Mouse (Mus musculus) myocyte (in vitro differentiated cells): ENCODE measurements around the gene Cactin. TPM values are rescaled to one million over a fixed set of nuclear protein-coding genes. Genes with fewer than 3 reads are reported as not detected.

Source experiments
- H3K27me3 ChIP-seq: one replicate; pipeline ENCODE4 v1.6.1; 2011; ENCODE audit not compliant: control insufficient read depth, insufficient read depth, insufficient read length
- H3K36me3 ChIP-seq: one replicate; pipeline ENCODE4 v1.6.1; 2011; ENCODE audit not compliant: control insufficient read depth, insufficient read depth
- H3K4me2 ChIP-seq: one replicate; pipeline ENCODE4 v1.6.1; 2011; ENCODE audit warnings: low read depth, control low read depth
- H3K4me3 ChIP-seq: one replicate; pipeline ENCODE4 v1.5.1; 2011; ENCODE audit warnings: mild to moderate bottlenecking, control low read depth, moderate library complexity
- H3K79me2 ChIP-seq: one replicate; pipeline ENCODE4 v1.6.1; 2011; ENCODE audit not compliant: control insufficient read depth, insufficient read depth
- H3ac ChIP-seq: one replicate; pipeline ENCODE4 v1.6.1; 2011; ENCODE audit not compliant: control insufficient read depth, insufficient read length
- CEBPB ChIP-seq: IDR thresholded peaks from 2 replicates; pipeline ENCODE4 v1.6.1; 2011; ENCODE audit warnings: mild to moderate bottlenecking, moderate library complexity; ENCODE audit not compliant: poor library complexity, insufficient read depth, severe bottlenecking
- E2F4 ChIP-seq: IDR thresholded peaks from one replicate; pipeline ENCODE4 v1.6.1; 2011; ENCODE audit warnings: mild to moderate bottlenecking, control low read depth, moderate library complexity; ENCODE audit not compliant: insufficient read depth
- MAX ChIP-seq: IDR thresholded peaks from one replicate; pipeline ENCODE4 v1.6.1; 2011; ENCODE audit warnings: low read depth, mild to moderate bottlenecking, control low read depth
- MYOD1 ChIP-seq, 3 experiments: IDR thresholded peaks; one replicate each; pipeline ENCODE4 v1.6.1; 2011; ENCODE audit warnings: control low read depth in 2 of 3, low read depth in 2 of 3, mild to moderate bottlenecking in 2 of 3, moderate library complexity in 1 of 3; ENCODE audit not compliant: insufficient read length in 2 of 3, control insufficient read depth in 1 of 3
- MYOG ChIP-seq, 3 experiments: IDR thresholded peaks; one replicate each; pipeline ENCODE4 v1.6.1; 2011; ENCODE audit warnings: control low read depth in 2 of 3, low read depth in 2 of 3, mild to moderate bottlenecking in 2 of 3; ENCODE audit not compliant: insufficient read length in 2 of 3, control insufficient read depth in 1 of 3, insufficient read depth in 1 of 3
- POLR2A ChIP-seq: IDR thresholded peaks from one replicate; pipeline ENCODE4 v1.6.1; 2011; ENCODE audit warnings: low read depth, mild to moderate bottlenecking, control low read depth, moderate library complexity; ENCODE audit not compliant: insufficient read length
- POLR2AphosphoS2 ChIP-seq: IDR thresholded peaks from one replicate; pipeline ENCODE4 v1.6.1; 2011; ENCODE audit warnings: low read depth, control low read depth; ENCODE audit not compliant: insufficient read length
- REST ChIP-seq: IDR thresholded peaks from one replicate; pipeline ENCODE4 v1.6.1; 2011; ENCODE audit warnings: mild to moderate bottlenecking, control low read depth, moderate library complexity; ENCODE audit not compliant: insufficient read depth, insufficient read length
- SRF ChIP-seq: IDR thresholded peaks from one replicate; pipeline ENCODE4 v1.6.1; 2011; ENCODE audit warnings: low read depth; ENCODE audit not compliant: control insufficient read depth, insufficient read length
- TCF12 ChIP-seq: IDR thresholded peaks from one replicate; pipeline ENCODE4 v1.6.1; 2011; ENCODE audit warnings: mild to moderate bottlenecking, control low read depth; ENCODE audit not compliant: poor library complexity, insufficient read depth, severe bottlenecking
- TCF3 ChIP-seq: IDR thresholded peaks from one replicate; pipeline ENCODE4 v1.6.1; 2011; ENCODE audit warnings: low read depth, control low read depth; ENCODE audit not compliant: insufficient read length
- USF1 ChIP-seq: IDR thresholded peaks from one replicate; pipeline ENCODE4 v1.6.1; 2011; ENCODE audit warnings: low read depth, mild to moderate bottlenecking, control low read depth, moderate library complexity
- polyA plus RNA-seq: library from polyadenylated mRNA; unstranded; fragments of >200 nt; fragmentation: generic; extraction: Trizol; gene quantifications from one replicate; pipeline ENCODE4 v1.2.1, GENCODE M21; 2012; ENCODE audit warnings: missing spikeins

Gene Cactin
- polyA plus RNA-seq, 1 experiment = 31.3 TPM

GRCm38 (mm10) chr10:81325781-81326180 is 4.9 kb downstream of the Cactin start:
- Histone ChIP-seq H3K36me3 (peaks cover 10% of the 10 kb centered on the region), H3K27me3 (no peaks in the 10 kb centered on the region), H3K4me2 (no peak overlapping the region), H3K4me3 (no peak overlapping the region), H3ac (no peak overlapping the region), H3K79me2 (peaks cover 19% of the 10 kb centered on the region)
- TF ChIP-seq MYOD1 (IDR thresholded peaks at IDR 0.05; ENCODE audit: control insufficient read depth in 1 of 3, insufficient read length in 2 of 3, low read depth in 2 of 3) (no peak), TCF12 (no peak), REST (no peak), SRF (no peak), MYOG (IDR thresholded peaks at IDR 0.05; ENCODE audit: control insufficient read depth in 1 of 3, insufficient read depth in 1 of 3, insufficient read length in 2 of 3, low read depth in 2 of 3) (no peak), CEBPB (no peak), POLR2AphosphoS2 (no peak), USF1 (no peak), TCF3 (no peak), POLR2A (no peak), MAX (no peak), E2F4 (no peak)

- Histone ChIP-seq H3K4me3 (no peak overlapping the region), H3K4me2 (no peak overlapping the region), H3K27me3 (no peaks in the 10 kb centered on the region), H3K79me2 (peaks cover 13% of the 10 kb centered on the region), H3ac (no peak overlapping the region), H3K36me3 (peaks cover 10% of the 10 kb centered on the region)
- TF ChIP-seq USF1 (no peak), SRF (no peak), E2F4 (no peak), MYOG (IDR thresholded peaks at IDR 0.05; ENCODE audit: control insufficient read depth in 1 of 3, insufficient read depth in 1 of 3, insufficient read length in 2 of 3, low read depth in 2 of 3) (no peak), POLR2A (no peak), CEBPB (no peak), TCF3 (no peak), TCF12 (no peak), POLR2AphosphoS2 (no peak), MAX (no peak), MYOD1 (IDR thresholded peaks at IDR 0.05; ENCODE audit: control insufficient read depth in 1 of 3, insufficient read length in 2 of 3, low read depth in 2 of 3) (no peak), REST (no peak)
Measured at GRCm38 (mm10) chr10:81326858-81327257, 6.0 kb downstream of the Cactin start.

GRCm38 (mm10) chr10:81327959-81328358 is 7.1 kb downstream of the Cactin start:
- H3K4me2 ChIP-seq = no peak overlapping the region

GRCm38 (mm10) chr10:81328386-81328785 is 7.5 kb downstream of the Cactin start, which contains the start of gene Tbxa2r:
Gene Tbxa2r (plus strand): TSS chr10:81328731.
- peaks cover 10% of the 10 kb centered on the region for H3K36me3 ChIP-seq
- no peak within 1 kb of the TSS for H3ac ChIP-seq
- no peaks in the 10 kb centered on the region for H3K79me2 ChIP-seq
- H3K4me3 ChIP-seq = no peak within 1 kb of the TSS
- TF ChIP-seq MYOG (IDR thresholded peaks at IDR 0.05; ENCODE audit: control insufficient read depth in 1 of 3, insufficient read depth in 1 of 3, insufficient read length in 2 of 3, low read depth in 2 of 3) = no peak
- no peak for TF ChIP-seq POLR2A
- no peak for TF ChIP-seq TCF12
- TF ChIP-seq E2F4 = no peak
- TF ChIP-seq MAX = no peak
- TF ChIP-seq MYOD1 (IDR thresholded peaks at IDR 0.05; ENCODE audit: control insufficient read depth in 1 of 3, insufficient read length in 2 of 3, low read depth in 2 of 3) = no peak
- TF ChIP-seq POLR2AphosphoS2 = no peak
- TF ChIP-seq SRF = no peak
- no peak for TF ChIP-seq CEBPB
- no peak for TF ChIP-seq REST
- no peak for TF ChIP-seq TCF3
- TF ChIP-seq USF1 = no peak
- no peaks in the 10 kb centered on the region for H3K27me3 ChIP-seq
- no peak within 1 kb of the TSS for H3K4me2 ChIP-seq

More at GRCm38 (mm10) chr10:81327959-81328358, 7.1 kb downstream of the Cactin start:
- no peak for TF ChIP-seq SRF
- TF ChIP-seq POLR2AphosphoS2 = peak; percentile 12
- Histone ChIP-seq H3ac (no peak overlapping the region), H3K79me2 (peaks cover 2% of the 10 kb centered on the region), H3K27me3 (no peaks in the 10 kb centered on the region), H3K4me3 (no peak overlapping the region), H3K36me3 (peaks cover 10% of the 10 kb centered on the region)

- no peak overlapping the region for H3K4me3 ChIP-seq
- TF ChIP-seq MYOD1 (IDR thresholded peaks at IDR 0.05; ENCODE audit: control insufficient read depth in 1 of 3, insufficient read length in 2 of 3, low read depth in 2 of 3) = no peak
- TF ChIP-seq E2F4 = no peak
- no peak for TF ChIP-seq POLR2AphosphoS2
- no peak for TF ChIP-seq TCF3
- TF ChIP-seq MYOG (IDR thresholded peaks at IDR 0.05; ENCODE audit: control insufficient read depth in 1 of 3, insufficient read depth in 1 of 3, insufficient read length in 2 of 3, low read depth in 2 of 3) = no peak
- no peak for TF ChIP-seq TCF12
- no peak for TF ChIP-seq REST
- TF ChIP-seq POLR2A = no peak
Measured at GRCm38 (mm10) chr10:81329194-81329975, 8.5 kb downstream of the Cactin start.

More at GRCm38 (mm10) chr10:81329194-81329975, 8.5 kb downstream of the Cactin start:
- Histone ChIP-seq H3ac (no peak overlapping the region), H3K79me2 (no peaks in the 10 kb centered on the region), H3K4me2 (no peak overlapping the region), H3K36me3 (peaks cover 10% of the 10 kb centered on the region), H3K27me3 (no peaks in the 10 kb centered on the region)
